Mouse (Mus musculus): ENCODE data around the gene Tlr13.

The Tlr13 gene

DNA sequence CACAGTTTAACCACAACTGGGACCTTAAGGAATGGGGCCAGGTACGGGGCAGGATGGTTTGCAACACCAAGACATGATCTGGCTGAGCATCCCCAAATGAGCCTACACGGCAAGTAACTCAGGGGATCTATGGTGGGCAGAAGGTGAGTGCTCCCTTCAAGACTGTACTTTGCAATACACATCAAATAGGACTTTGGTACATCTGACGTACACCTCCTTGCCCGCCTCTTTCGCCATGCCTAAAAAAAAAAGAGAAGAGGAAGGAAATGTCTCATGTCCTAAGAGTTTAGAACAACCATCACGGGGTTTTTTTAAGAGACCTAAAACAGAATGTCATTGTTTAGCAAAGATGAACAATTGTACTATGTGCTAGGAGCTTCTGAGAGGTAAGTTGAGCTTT, at the start of gene Tlr13:
Gene Tlr13 (plus strand): TSS at position 269 of the 400 bp plus-strand sequence.
- no peak for DNase-seq

DNA sequence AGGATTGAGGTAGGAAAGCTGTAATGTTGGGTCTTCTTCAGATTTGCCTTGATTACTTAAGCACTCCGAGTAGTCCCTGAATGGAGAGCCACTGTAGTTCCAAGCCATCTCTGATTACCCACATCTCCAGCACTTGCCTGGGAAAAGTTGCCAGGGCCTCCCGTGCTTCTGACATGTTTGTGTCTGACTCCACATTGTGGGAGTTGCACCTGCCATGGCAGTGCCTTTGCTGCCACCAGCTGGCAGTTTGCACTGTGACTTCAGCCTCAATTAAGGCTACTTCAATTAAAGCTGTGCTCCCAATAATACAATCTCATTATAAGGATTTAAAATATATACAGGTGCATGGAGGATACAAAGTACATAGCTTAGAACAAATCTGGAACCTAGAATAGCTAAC, 37.5 kb upstream of the Tlr13 start:
- DNase-seq, result peak; percentile 17

DNA sequence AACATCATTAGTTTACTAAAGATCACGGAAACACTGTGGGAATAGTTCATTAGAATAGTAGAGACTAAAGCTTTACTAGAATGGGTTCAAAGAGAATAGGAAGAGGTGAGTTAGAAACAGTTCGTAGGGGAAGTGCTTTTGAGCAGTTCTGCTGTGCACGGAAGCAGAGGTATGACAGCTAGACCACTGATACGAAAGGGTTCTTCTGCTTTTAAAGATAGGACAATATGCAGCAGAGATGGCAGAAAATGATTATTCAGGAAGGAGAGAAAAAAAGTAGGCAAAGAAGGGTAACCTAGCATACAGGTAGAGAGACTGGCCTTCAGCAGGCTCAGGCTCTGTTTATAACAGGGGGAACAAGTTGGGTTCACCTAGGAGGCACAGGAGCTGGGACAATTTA, 29.1 kb upstream of the Tlr13 start:
- no peak for DNase-seq

DNA sequence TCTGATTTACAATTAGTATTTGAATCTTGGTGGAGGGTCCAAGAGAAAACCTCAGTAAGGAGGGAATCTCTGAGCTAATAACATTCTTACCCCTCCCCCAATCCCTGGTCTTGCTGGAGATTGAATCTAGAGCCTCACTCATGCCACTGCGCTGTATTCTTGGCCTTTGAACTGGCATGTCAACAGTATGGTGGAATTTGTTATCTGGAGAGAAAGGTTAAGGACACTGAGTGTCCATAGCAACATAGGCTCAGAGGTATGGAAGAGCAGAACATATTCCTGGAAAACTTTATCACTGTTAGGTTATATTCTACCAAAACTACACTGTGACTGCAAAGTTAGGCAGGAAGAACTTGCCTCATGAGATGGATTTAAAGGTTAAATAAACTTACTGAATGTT, 28.3 kb upstream of the Tlr13 start:
- no peak for DNase-seq

DNA sequence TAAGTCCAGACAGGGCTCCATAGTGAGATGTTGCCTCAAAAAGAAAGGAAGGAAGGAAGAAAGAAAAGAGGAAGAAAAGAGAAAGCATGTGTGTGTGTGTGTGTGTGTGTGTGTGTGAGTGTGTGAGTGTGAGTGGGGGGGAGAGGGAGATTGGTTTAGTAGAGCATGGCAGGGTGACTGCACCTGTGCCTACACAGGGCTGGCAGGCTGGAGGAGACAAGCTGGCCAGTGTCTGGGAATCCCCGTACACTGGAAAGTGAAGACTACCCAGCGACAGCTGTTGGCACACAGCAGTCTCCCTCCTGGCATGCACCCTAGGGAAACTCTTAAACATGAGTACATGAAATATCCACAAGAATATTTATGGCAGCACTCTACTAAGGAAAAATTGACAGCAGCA, 20.2 kb upstream of the Tlr13 start:
- DNase-seq, result no peak

DNA sequence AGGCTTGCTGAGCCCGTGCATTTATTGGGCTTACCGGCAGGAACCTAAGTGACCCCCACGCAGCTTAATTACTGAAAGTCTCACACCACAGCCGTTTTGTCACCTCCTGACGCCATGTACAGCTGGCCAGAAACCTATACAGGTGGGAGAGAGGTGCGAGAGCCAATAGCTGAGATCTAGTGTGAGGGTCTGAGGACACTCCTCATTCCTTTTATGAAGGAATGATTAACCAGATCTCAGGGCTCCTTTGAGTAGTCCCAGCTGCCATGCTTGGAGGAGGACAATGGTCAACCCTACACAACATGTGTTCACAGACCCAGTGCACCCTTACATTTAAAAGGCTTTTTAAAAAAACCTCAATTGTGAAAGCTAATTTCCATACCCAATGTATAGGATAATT, 14.7 kb upstream of the Tlr13 start:
- no peak for DNase-seq

DNA sequence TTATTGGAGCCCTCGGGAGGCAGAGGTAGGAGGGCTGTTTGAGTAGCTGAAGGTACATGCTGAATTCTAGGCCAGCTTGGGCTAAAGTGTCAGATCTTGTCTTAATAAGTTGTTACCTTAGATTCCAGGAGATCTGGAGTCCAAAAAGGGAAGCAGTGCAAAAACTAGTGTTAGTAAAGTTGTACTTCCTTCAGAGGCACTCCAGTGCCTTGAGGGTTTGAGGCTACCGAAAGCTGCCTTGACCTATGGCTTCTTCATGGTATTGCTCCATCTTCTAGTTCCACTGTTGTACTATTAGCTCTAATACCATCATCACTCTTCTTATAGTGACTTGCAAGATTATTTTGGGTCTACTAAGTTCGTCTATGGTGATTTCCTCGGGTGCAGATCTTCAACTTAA, 13.1 kb upstream of the Tlr13 start:
- DNase-seq, result no peak

DNA sequence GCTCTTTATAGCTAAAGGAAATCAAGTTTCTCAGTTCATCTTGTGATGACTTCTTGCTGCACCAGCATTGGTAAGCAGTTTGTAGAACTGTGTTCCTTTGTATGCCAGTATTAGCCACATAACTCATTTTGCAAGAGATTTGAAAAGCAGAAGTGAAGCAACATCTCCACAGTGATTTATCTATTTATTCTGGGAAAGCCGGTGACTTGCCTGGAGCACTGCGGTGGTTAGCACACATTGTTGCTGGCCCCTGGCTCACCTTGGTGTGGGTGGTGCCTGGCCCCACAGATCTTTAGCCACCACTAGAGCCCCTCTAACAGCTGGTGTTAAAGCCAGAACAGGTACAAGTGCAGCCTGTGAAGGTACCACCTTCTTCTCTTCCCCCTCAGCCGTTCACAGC, 8.1 kb upstream of the Tlr13 start:
- no peak for DNase-seq

DNA sequence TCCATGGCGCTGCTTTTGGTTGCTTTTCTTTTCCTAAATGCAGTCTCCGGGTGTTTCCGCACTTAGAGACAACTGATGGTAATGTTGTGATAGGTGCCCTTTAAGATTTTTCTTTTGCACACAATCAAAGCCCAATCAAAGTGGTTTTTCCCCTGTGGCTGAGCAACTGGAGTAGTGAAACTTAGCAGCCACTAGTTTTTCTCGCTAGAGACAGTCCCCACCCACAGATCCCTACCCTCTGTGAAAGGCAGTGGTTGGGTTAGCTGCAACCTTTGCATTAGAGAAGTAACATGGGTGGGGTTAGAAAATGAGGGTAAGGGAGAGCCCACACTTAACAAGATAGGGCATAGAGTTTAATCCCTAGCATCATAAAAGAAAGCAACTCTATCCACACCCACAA, 7.5 kb upstream of the Tlr13 start:
- no peak for DNase-seq

DNA sequence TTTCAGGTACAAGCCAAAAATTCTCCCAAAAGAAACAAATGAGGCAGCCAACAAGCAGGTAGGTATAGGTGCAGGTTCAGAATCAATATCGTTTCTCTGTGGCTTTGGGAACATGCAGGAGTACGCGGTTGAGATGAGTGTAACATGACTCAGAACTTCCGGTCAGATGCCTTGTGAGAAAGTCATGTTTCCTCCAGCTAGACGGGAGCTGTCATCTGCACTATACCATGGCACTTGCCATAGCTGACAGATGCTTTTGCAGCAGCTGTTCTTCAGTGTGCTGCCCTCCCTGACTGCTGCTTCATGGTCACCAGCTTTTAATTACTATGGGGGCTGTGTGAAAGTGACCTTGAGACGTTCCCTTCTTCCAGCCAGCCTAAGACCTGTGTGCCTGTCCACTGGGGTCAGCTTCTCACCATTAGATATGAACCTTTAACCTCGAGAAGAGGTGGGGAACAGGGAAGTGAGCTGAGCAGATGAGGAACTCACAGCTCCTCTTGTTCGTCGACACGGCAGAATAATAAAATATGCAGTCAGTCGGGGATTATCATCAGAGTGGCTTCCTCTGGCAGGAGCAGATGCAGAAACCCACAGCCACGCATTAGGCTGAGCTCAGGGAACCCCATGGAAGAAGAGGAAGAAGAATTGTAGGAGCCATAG, 7.0 kb upstream of the Tlr13 start:
- no peak for DNase-seq

DNA sequence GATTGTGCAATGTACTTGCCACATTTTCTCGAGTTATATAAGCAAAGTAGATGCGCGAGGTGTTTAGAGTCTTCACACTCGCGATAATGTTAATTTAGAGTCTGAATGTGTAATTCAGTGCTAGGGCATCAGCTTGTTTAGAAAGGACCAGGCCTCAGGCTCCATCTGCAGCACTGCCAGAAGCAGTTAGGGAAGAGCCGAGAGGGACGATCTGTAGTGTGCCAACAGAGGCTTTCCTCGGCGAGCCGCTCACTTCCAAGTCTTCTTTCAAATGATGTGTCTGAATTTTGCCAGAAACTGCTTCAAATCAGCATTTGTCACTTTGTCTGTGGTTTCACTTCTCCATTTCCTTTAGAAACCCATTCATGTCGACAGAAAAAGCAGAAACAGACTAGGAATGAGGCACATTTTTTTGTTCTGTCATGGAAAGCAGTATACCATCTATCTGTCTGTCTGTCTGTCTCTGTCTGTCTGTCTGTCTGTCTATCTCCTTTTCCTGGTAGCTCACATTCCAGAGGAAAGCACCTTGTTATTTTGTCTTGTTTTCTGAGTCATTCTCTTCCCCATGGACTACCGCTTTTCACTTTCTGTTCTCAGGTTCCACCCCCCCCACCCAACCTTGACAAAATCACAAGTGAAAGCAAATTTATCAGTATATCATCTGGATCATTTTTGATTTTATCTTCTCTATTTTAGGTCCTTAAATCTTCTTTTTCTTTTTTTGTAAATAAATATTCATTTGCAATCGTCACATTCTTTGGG, 3.5 kb upstream of the Tlr13 start:
- DNase-seq, result no peak

DNA sequence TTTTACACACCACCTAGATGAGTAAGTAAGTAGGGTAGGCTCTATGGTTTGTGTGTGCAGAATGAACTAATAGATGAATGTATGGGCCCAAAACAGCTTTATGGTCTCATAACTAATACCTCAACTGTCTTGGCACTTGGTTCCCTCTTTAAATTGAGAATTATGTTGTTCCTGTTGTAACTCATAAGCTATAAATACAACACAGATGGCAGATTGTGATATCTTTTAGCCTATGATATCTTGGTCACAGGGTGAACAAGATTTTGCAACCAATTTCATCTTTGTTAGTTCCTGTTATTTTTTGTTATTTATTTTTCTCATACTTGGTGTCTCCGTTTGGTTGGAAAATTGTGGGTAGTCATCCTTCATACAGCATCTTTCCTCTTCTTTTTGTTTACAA, 5.2 kb downstream of the Tlr13 start:
- DNase-seq, result no peak

DNA sequence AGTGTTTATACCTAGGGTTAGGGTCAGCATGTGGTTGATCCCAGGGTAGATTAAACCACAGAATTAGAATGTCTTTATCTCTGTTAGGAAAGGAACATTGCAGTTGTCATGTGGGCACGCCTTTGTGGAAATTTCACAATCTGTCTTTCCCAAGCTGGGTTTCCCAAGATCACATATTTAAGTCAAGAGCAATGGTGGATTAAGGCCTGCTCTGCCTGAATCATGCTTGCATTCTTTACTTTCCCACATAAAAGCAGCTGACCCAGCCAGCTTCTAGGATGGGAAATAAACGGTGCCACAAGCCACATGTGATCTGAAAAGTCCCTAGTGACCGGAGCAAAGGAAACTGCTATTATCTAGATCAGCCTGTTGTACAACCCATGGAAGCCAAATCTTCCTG, 6.5 kb downstream of the Tlr13 start:
- DNase-seq, result no peak

DNA sequence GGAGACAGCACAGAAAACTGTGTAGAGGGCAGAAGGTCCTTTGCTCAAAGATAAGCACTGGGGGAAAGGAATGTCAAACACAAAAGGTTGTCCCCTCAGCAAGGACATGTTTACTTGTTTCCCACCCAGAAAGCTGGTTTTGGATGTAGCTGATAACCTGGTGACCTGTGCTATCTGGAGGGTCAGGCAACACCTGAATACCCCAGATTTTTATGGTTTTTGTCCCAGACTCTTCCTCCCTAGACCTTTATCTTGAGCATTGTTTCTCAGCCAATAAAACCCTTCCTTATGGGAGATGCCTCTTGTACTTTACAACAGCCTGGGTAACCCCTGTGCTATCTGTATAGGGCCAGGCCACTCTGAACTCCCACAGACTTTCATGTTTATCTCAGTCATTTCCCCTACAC, 11.2 kb downstream of the Tlr13 start:
- DNase-seq, result no peak

DNA sequence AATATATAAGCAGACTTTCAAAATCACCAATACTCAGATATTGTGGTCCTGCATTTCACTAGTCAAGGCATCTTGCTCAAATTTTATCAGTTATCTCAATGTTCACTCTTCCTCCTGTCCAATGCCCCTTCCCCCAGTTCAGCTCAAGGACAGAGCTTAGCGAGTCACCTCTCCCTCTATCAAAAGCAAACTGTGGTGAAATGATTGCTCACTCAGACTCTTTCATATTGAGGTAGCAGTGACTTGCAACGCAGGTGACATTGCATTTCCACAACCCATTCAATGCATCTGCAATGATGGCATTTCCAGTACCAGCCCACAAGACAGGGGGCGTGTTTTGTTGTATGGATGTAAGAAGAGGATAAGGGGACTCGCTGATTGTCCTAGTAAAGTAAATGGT, 12.9 kb downstream of the Tlr13 start:
- no peak for DNase-seq

DNA sequence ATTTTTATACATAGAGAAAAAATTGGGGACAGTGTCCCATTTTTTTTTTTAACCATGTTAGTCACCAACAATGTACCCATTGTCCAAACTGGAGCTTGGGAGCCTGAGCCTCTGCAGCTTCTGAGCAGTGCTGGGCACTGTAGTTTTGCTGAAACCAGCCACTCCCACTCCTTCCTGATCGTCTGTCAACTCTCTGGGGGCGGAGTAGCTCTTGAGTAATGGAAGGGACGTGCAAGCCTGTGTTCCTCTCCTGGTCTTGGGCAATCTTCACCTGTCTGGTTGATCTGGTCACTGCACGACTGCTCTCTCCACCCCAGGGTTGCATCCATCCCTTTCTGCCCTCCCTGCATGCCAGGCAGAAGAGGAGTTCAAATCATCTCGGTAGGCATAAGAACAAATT, 21.0 kb downstream of the Tlr13 start:
- DNase-seq, result no peak

DNA sequence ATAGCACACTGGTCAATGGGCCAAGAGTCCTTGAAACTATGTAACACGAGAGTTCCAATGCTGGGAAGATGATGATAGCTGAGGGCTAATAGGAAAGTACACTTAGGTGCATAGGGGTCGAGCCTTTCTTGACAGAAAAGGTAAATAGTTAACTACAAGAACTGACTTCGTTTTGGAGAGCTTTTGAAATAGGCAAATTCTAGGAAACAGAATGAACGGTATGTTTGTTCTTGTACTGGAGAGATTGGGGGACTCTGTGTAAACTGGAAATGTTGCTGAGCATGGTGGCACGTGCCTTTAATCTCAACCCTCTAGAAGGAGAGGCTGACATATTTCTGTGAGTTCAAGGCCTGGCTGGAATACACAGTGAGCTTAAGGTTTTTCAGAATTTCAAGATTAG, 21.6 kb downstream of the Tlr13 start:
- no peak for DNase-seq

DNA sequence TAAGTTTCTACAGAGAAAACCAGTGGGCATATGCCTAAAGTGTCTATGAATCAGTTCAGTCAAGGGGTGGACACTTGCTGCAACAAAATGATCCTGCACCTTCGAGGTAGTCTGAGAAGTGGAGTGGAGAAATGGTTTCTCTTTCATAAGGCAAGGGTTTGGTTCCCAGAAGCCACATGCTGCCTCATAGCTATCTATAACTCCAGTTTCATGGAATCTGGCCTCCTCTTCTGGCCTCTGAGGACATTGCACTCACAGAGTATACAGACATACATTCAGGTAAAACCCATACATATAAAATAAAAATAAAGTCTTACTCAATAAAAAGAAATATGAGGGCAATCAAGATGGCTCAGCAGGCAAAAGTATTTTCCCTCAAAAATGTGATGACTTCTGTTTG, 22.1 kb downstream of the Tlr13 start:
- DNase-seq, result no peak

DNA sequence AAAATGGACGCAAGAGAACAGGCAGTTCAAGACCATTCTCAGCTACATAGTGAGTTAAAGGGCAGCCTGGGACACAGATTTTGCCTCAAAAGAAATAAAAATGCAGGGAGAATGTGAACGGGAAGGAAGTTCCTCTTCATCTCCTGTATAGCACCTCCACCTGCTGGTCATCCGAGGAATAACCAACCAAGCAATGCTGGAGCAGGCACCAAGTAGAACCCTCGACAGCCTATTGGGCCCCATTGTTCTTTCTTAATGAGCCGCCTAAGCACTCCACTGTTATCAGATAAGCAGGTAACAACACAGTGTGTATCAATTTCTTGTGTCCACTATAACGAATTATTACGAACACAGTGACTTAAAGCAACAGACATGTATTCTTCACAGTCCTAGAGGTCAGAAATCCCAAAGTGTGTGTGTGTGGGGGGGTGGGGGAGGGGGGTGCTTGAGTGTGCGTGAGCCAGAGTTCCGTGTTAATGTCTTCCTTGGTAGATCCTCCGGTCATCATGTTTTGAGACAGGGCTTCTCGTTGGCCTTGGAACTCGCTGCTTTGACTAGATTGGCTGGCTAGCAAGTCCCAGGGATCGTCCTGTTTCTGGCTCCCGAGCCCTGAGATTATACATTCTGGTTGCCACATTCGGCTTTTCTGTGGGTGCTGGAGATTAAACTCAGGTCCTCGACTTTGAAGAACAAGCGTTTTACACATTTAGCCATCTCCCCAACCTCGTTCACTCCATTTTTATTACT, 28.3 kb downstream of the Tlr13 start:
- peak; percentile 75 for DNase-seq

DNA sequence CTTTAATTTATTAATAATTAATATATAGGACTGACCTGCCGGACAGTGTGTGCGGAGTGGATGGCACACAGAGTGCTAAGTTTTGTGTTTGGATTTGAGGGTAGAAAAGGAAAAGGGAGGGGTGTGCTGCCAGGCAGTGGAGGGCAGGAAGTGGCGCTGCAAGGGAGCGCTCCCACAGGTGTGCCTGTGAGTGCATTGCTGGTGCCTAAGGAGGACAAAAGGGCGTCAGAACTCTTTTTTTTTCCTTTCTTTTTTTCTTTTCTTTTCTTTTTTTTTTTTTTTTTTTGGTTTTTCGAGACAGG, 28.8 kb downstream of the Tlr13 start:
- DNase-seq, result no peak

DNA sequence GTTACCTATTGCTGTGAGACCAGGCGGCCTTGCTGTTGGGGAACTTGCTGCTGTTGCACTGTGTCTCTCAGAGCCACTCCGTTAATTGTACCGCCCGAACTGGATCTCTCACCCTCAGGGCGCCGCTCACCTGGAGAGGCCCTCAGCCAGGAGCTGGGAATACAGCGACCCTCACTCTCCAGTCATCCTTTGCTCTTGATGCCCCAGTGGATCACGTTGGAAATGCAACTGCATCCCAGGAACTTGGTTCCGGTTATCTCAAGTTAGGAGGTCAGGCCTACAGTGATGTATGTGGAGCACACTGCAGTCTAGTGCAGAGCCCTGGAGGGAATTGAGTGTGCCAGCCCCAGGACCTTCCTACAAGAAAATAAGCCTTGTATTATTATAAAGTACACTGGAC, 33.3 kb downstream of the Tlr13 start:
- no peak for DNase-seq

DNA sequence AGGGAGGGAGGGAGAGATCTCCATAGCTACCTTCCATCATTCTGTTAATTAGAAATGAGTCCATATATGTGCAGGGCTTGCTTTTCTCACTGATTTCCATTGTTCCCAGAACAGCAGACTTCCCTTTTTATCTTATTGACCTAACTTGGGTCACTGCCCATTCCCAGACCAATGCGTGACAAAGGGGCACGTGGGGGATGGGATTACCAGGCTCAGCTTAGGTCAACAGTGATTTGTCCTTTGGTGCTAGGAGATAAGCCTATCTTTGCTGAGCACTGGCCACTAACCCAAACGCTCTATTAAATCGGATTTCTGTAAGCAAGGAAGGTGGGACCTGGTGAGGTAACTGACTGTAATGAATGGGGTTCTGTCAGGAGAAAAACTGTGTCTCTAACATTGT, 41.3 kb downstream of the Tlr13 start:
- no peak for DNase-seq

DNA sequence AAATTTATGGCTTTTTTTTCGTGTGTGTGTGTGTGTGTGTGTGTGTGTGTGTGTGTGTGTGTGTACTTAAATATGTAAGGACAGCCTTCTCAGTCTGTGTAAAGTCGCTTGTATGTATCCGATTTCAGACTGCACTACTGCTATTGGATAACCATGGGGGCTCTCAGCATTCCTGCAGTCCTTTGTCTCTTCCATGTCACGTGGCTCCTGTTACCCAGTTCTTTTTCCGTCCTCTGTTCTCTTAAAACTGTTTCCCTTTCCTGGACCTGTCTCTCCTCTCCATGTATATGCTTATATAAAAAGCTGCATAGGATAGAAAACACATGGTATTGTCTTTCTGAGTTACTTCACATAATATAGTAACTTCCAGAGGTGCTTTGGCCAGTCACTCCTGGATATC, 42.7 kb downstream of the Tlr13 start:
- peak; percentile 23 for DNase-seq
